Mouse (Mus musculus): ENCODE measurements around the gene Acsl4. TPM values are rescaled to one million over a fixed set of nuclear protein-coding genes. Genes with fewer than 3 reads are reported as not detected.

Gene Acsl4
- polyA plus RNA-seq, 1 experiment from 2014 or later: 18.4 TPM

GRCm38 (mm10) chrX:142387634-142388033, 2.7 kb downstream of the Acsl4 start:
- H3K4me1 ChIP-seq (replicated peaks): peaks cover 8% of the 10 kb centered on the region
- peaks cover 13% of the 10 kb centered on the region; the same call in 1 of the 2 replicates for H3K27me3 ChIP-seq
- H3K9ac ChIP-seq: no peak overlapping the region
- H3K4me2 ChIP-seq: no peak overlapping the region
- H3K4me3 ChIP-seq: no peak overlapping the region
- no peaks in the 10 kb centered on the region for H3K9me3 ChIP-seq
- no peak overlapping the region for H3K27ac ChIP-seq
- no peak for ATAC-seq (ENCODE audit: low FRiP score)
- no peaks in the 10 kb centered on the region for H3K36me3 ChIP-seq
- 79% methylated on average over 1 of the region's 1 CpGs for WGBS

- no peak overlapping the region for H3K4me2 ChIP-seq
- no peak overlapping the region for H3K9ac ChIP-seq
- no peaks in the 10 kb centered on the region for H3K36me3 ChIP-seq
- WGBS: 82% methylated on average over 3 of the region's 3 CpGs
- no peak for ATAC-seq (ENCODE audit: low FRiP score)
- no peaks in the 10 kb centered on the region for H3K9me3 ChIP-seq
- H3K27me3 ChIP-seq: peaks cover 3% of the 10 kb centered on the region; the same call in 1 of the 2 replicates
- H3K4me3 ChIP-seq: no peak overlapping the region
- no peak overlapping the region for H3K27ac ChIP-seq
- H3K4me1 ChIP-seq (replicated peaks): peaks cover 8% of the 10 kb centered on the region
Measured at GRCm38 (mm10) chrX:142384918-142385317, 5.4 kb downstream of the Acsl4 start.

GRCm38 (mm10) chrX:142379894-142380293, 10.4 kb downstream of the Acsl4 start:
- Histone ChIP-seq H3K9ac (no peak overlapping the region), H3K36me3 (no peaks in the 10 kb centered on the region), H3K27ac (no peak overlapping the region), H3K4me3 (no peak overlapping the region), H3K4me2 (no peak overlapping the region), H3K4me1 (replicated peaks) (no peaks in the 10 kb centered on the region), H3K27me3 (no peaks in the 10 kb centered on the region), H3K9me3 (no peaks in the 10 kb centered on the region)
- no peak for ATAC-seq (ENCODE audit: low FRiP score)
- WGBS: 82% methylated on average over 6 of the region's 6 CpGs

GRCm38 (mm10) chrX:142378048-142378447, 12.3 kb downstream of the Acsl4 start:
- no peak for ATAC-seq (ENCODE audit: low FRiP score)
- no peaks in the 10 kb centered on the region for H3K27me3 ChIP-seq
- no peaks in the 10 kb centered on the region for H3K9me3 ChIP-seq
- WGBS: 77% methylated on average over 6 of the region's 6 CpGs
- no peaks in the 10 kb centered on the region for H3K4me1 ChIP-seq (replicated peaks)
- H3K4me3 ChIP-seq: no peak overlapping the region
- H3K9ac ChIP-seq: no peak overlapping the region
- no peak overlapping the region for H3K27ac ChIP-seq
- H3K36me3 ChIP-seq: no peaks in the 10 kb centered on the region
- H3K4me2 ChIP-seq: no peak overlapping the region

- H3K9ac ChIP-seq: no peak overlapping the region
- H3K4me1 ChIP-seq (replicated peaks): no peaks in the 10 kb centered on the region
- H3K36me3 ChIP-seq: no peaks in the 10 kb centered on the region
- H3K4me2 ChIP-seq: no peak overlapping the region
- no peak overlapping the region for H3K27ac ChIP-seq
- H3K27me3 ChIP-seq: no peaks in the 10 kb centered on the region
- 85% methylated on average over 3 of the region's 3 CpGs for WGBS
- no peak overlapping the region for H3K4me3 ChIP-seq
- no peak for ATAC-seq (ENCODE audit: low FRiP score)
- H3K9me3 ChIP-seq: no peaks in the 10 kb centered on the region
Measured at GRCm38 (mm10) chrX:142377358-142377757, 13.0 kb downstream of the Acsl4 start.

GRCm38 (mm10) chrX:142376747-142377146, 13.6 kb downstream of the Acsl4 start:
- H3K9ac ChIP-seq: no peak overlapping the region
- 86% methylated on average over 3 of the region's 3 CpGs for WGBS
- no peak for ATAC-seq (ENCODE audit: low FRiP score)

GRCm38 (mm10) chrX:142375519-142375918, 14.8 kb downstream of the Acsl4 start:
- H3K27me3 ChIP-seq: no peaks in the 10 kb centered on the region
- no peak overlapping the region for H3K27ac ChIP-seq
- H3K4me3 ChIP-seq: no peak overlapping the region
- no peaks in the 10 kb centered on the region for H3K4me1 ChIP-seq (replicated peaks)
- no peak overlapping the region for H3K4me2 ChIP-seq
- H3K9me3 ChIP-seq: no peaks in the 10 kb centered on the region
- H3K9ac ChIP-seq: no peak overlapping the region
- 81% methylated on average over 4 of the region's 4 CpGs for WGBS
- no peak for ATAC-seq (ENCODE audit: low FRiP score)
- no peaks in the 10 kb centered on the region for H3K36me3 ChIP-seq

More at GRCm38 (mm10) chrX:142376747-142377146, 13.6 kb downstream of the Acsl4 start:
- Histone ChIP-seq H3K9me3 (no peaks in the 10 kb centered on the region), H3K4me2 (no peak overlapping the region), H3K36me3 (no peaks in the 10 kb centered on the region), H3K4me1 (replicated peaks) (no peaks in the 10 kb centered on the region), H3K4me3 (no peak overlapping the region), H3K27ac (no peak overlapping the region), H3K27me3 (no peaks in the 10 kb centered on the region)

- H3K27me3 ChIP-seq: no peaks in the 10 kb centered on the region
- WGBS: 21% methylated on average over 3 of the region's 3 CpGs
- H3K9ac ChIP-seq: no peak overlapping the region
- H3K4me3 ChIP-seq: no peak overlapping the region
- H3K4me2 ChIP-seq: no peak overlapping the region
- H3K36me3 ChIP-seq: no peaks in the 10 kb centered on the region
- no peaks in the 10 kb centered on the region for H3K4me1 ChIP-seq (replicated peaks)
- H3K27ac ChIP-seq: no peak overlapping the region
- no peaks in the 10 kb centered on the region for H3K9me3 ChIP-seq
- no peak for ATAC-seq (ENCODE audit: low FRiP score)
Measured at GRCm38 (mm10) chrX:142372393-142372792, 17.9 kb downstream of the Acsl4 start.

- H3K9me3 ChIP-seq: no peaks in the 10 kb centered on the region
- WGBS: 78% methylated on average over 7 of the region's 7 CpGs
- ATAC-seq (ENCODE audit: low FRiP score): no peak
- no peak overlapping the region for H3K9ac ChIP-seq
- no peak overlapping the region for H3K4me2 ChIP-seq
- H3K4me1 ChIP-seq (replicated peaks): no peaks in the 10 kb centered on the region
- H3K36me3 ChIP-seq: no peaks in the 10 kb centered on the region
- H3K4me3 ChIP-seq: no peak overlapping the region
- no peak overlapping the region for H3K27ac ChIP-seq
- H3K27me3 ChIP-seq: no peaks in the 10 kb centered on the region
Measured at GRCm38 (mm10) chrX:142369935-142370334, 20.4 kb downstream of the Acsl4 start.

GRCm38 (mm10) chrX:142363882-142364281, 26.5 kb downstream of the Acsl4 start:
- Histone ChIP-seq H3K27ac (no peak overlapping the region), H3K4me3 (no peak overlapping the region), H3K9me3 (no peaks in the 10 kb centered on the region), H3K9ac (no peak overlapping the region), H3K4me2 (no peak overlapping the region), H3K27me3 (no peaks in the 10 kb centered on the region), H3K36me3 (no peaks in the 10 kb centered on the region), H3K4me1 (replicated peaks) (no peaks in the 10 kb centered on the region)
- no peak for ATAC-seq (ENCODE audit: low FRiP score)
- 79% methylated on average over 1 of the region's 1 CpGs for WGBS

- H3K4me3 ChIP-seq: no peak overlapping the region
- no peaks in the 10 kb centered on the region for H3K36me3 ChIP-seq
- no peaks in the 10 kb centered on the region for H3K9me3 ChIP-seq
- no peak for ATAC-seq (ENCODE audit: low FRiP score)
- H3K9ac ChIP-seq: no peak overlapping the region
- H3K4me2 ChIP-seq: no peak overlapping the region
- H3K27ac ChIP-seq: no peak overlapping the region
- H3K27me3 ChIP-seq: no peaks in the 10 kb centered on the region
- H3K4me1 ChIP-seq (replicated peaks): no peaks in the 10 kb centered on the region
- 89% methylated on average over 7 of the region's 7 CpGs for WGBS
Measured at GRCm38 (mm10) chrX:142359031-142359430, 31.3 kb downstream of the Acsl4 start.

- Histone ChIP-seq H3K9me3 (no peaks in the 10 kb centered on the region), H3K9ac (no peak overlapping the region)
- 80% methylated on average over 5 of the region's 5 CpGs for whole genome bisulfite sequencing
Measured at GRCm38 (mm10) chrX:142358427-142358826, 31.9 kb downstream of the Acsl4 start.

GRCm38 (mm10) chrX:142336207-142336606, 54.1 kb downstream of the Acsl4 start:
- peaks cover 4% of the 10 kb centered on the region; the same call in 1 of the 2 replicates for H3K36me3 ChIP-seq
- no peaks in the 10 kb centered on the region for H3K9me3 ChIP-seq
- H3K9ac ChIP-seq: no peak overlapping the region
- H3K4me1 ChIP-seq (replicated peaks): no peaks in the 10 kb centered on the region
- no peak overlapping the region for H3K27ac ChIP-seq
- H3K4me3 ChIP-seq: no peak overlapping the region
- 95% methylated on average over 6 of the region's 6 CpGs for WGBS
- H3K4me2 ChIP-seq: no peak overlapping the region
- no peak for ATAC-seq (ENCODE audit: low FRiP score)
- no peaks in the 10 kb centered on the region for H3K27me3 ChIP-seq

More at GRCm38 (mm10) chrX:142358427-142358826, 31.9 kb downstream of the Acsl4 start:
- Histone ChIP-seq H3K4me3 (no peak overlapping the region), H3K27me3 (no peaks in the 10 kb centered on the region), H3K27ac (no peak overlapping the region), H3K36me3 (no peaks in the 10 kb centered on the region), H3K4me2 (no peak overlapping the region), H3K4me1 (replicated peaks) (no peaks in the 10 kb centered on the region)
- ATAC-seq (ENCODE audit: low FRiP score): no peak

Measured in hindbrain, embryonic 13.5 days (tissue).